Mouse (Mus musculus) stomach, postnatal 0 days (tissue): ENCODE measurements around the gene Rbpms2.

ENCODE experiments used
- CTCF ChIP-seq: IDR thresholded peaks from 2 replicates; pipeline ENCODE4 v1.5.1; 2016; ENCODE audit warnings: antibody characterized with exemption, low read depth, mild to moderate bottlenecking, moderate library complexity
- EP300 ChIP-seq: optimal IDR thresholded peaks from 2 replicates; pipeline ENCODE3; 2016; ENCODE audit warnings: antibody characterized with exemption

- TF ChIP-seq EP300 = no peak
- TF ChIP-seq CTCF = no peak
These were observed 17.4 kb upstream of the Rbpms2 start for GRCm38 (mm10) chr9:65611969-65612486.
